Mouse (Mus musculus) left cerebral cortex, adult 11 months (tissue): ENCODE data around the gene Gm4567.
"Not testable (repeated sequence)": the region's sequence is repeated elsewhere in the genome, so short reads cannot be mapped to it uniquely, and the experiment has no call there.

ENCODE experiments used
- DNase-seq: peaks from one replicate; pipeline ENCODE4 v3.0.0; 2022; ENCODE audit warnings: low spot score

The Gm4567 gene

GRCm38 (mm10) chr7:22719610-22720009 lies at the start of gene Gm4567:
Gm4567 (minus strand) TSS chr7:22719710.
- DNase-seq, result not testable (repeated sequence)

GRCm38 (mm10) chr7:22761397-22761796 lies 41.9 kb upstream of the Gm4567 start, which contains the start of gene Vmn1r157:
Vmn1r157 (plus strand) TSS chr7:22761697.
- not testable (repeated sequence) for DNase-seq

- DNase-seq, result not testable (repeated sequence)
Observed at GRCm38 (mm10) chr7:22692217-22692616, 27.3 kb downstream of the Gm4567 start, which contains the start of gene Gm8693. Gm8693 (minus strand) TSS chr7:22692317.
